Mouse (Mus musculus): ENCODE data around the gene Fkbp11. TPM values are rescaled to one million over a fixed set of nuclear protein-coding genes. Genes with fewer than 3 reads are reported as not detected.

Gene Fkbp11
- polyA plus RNA-seq, 1 experiment from 2014 or later, result 29.7 TPM

DNA sequence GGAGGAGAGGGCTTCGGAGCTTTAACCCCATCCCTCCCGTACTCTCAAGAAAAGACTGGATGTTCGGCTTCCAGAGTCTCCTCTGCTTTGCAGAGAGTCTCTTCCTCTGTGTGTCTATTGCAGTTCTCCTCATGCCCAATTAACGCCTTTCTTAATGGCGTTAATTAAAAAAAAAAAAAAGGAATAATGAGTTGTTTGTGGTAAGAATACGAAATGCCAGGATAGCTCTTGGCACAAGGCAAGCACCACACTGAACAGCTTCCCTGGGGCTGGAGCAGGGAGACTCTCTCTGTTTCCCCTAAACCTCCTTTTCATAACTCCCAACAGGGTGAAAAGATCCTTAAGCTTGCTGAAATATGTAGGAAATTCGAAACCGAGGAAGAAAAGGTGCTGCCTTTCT lies 5.8 kb downstream of the Fkbp11 start:
- peaks cover 16% of the 10 kb centered on the region; the same call in 1 of the 2 replicates for H3K4me1 ChIP-seq (ENCODE audit: insufficient read depth)
- no peak for TF ChIP-seq CTCF (IDR thresholded peaks at IDR 0.05; ENCODE audit: low read depth)
- DNase-seq, result no peak
- no peak overlapping the region for H3K4me2 ChIP-seq
- H3K27ac ChIP-seq (ENCODE audit: low read depth), result no peak overlapping the region
- no peaks in the 10 kb centered on the region for H3K36me3 ChIP-seq (ENCODE audit: insufficient read depth)
- H3K9ac ChIP-seq, result no peak overlapping the region
- 70% methylated on average over 8 of the region's 8 CpGs for WGBS
- ATAC-seq (ENCODE audit: insufficient read depth), result no peak
- no peak overlapping the region for H3K4me3 ChIP-seq (ENCODE audit: low read depth, low read length)
- H3K9me3 ChIP-seq (ENCODE audit: low read depth, low read length), result no peaks in the 10 kb centered on the region
- no peaks in the 10 kb centered on the region for H3K27me3 ChIP-seq (ENCODE audit: insufficient read depth, low read length)

DNA sequence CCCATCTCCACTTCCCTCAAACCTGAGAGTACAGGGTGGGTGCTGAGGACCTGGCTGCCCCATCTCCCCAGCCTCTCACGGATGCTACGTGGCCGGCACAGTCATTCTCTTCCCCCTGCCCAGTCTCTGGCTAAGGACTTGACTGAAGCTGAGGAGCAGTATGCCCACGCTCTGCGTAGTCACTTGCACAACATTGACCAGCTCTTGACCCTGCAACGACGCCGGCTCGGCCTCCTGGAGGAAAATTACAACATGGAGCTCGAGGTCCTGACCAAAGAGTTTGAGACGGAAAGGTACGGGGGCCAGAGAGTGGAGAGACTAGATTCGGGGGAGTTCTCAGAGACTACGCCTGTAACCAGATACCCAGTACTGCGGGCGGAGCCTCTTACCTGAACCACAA lies 10.7 kb downstream of the Fkbp11 start:
- Histone ChIP-seq H3K9ac (no peak overlapping the region), H3K4me1 (ENCODE audit: insufficient read depth) (no peaks in the 10 kb centered on the region), H3K36me3 (ENCODE audit: insufficient read depth) (no peaks in the 10 kb centered on the region), H3K9me3 (ENCODE audit: low read depth, low read length) (no peaks in the 10 kb centered on the region), H3K27ac (ENCODE audit: low read depth) (no peak overlapping the region), H3K27me3 (ENCODE audit: insufficient read depth, low read length) (no peaks in the 10 kb centered on the region), H3K4me2 (no peak overlapping the region), H3K4me3 (ENCODE audit: low read depth, low read length) (no peak overlapping the region)
- no peak for TF ChIP-seq CTCF (IDR thresholded peaks at IDR 0.05; ENCODE audit: low read depth)
- ATAC-seq (ENCODE audit: insufficient read depth) (no peak), DNase-seq (no peak)
- WGBS, result 42% methylated on average over 16 of the region's 16 CpGs

DNA sequence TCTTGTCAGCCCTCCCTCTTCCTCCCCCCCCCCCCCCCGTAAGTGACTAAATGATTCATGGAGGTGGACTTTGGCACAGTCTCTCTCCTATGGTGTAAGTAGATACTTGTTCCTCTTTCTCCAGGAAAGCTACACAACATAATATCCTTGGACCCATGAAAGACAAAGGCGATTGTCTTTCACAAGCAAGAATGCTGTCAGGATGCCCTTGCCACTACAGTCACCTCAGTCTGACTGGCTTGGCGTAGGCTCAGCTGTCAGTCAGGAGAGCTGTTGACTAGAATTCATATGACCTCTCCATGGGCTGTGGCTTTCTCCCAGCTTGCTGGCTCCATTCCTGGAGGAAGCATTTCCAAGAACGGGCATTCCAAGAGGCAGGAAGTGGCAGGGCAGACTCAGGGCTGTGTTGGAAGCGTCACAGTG lies 13.8 kb downstream of the Fkbp11 start:
- no peaks in the 10 kb centered on the region for H3K36me3 ChIP-seq (ENCODE audit: insufficient read depth)
- H3K27ac ChIP-seq (ENCODE audit: low read depth), result no peak overlapping the region
- ATAC-seq (ENCODE audit: insufficient read depth) (no peak), DNase-seq (no peak)
- H3K9ac ChIP-seq, result no peak overlapping the region
- H3K4me3 ChIP-seq (ENCODE audit: low read depth, low read length), result no peak overlapping the region
- H3K27me3 ChIP-seq (ENCODE audit: insufficient read depth, low read length), result no peaks in the 10 kb centered on the region
- 53% methylated on average over 5 of the region's 5 CpGs for WGBS
- H3K9me3 ChIP-seq (ENCODE audit: low read depth, low read length), result no peaks in the 10 kb centered on the region
- H3K4me2 ChIP-seq, result no peak overlapping the region
- H3K4me1 ChIP-seq (ENCODE audit: insufficient read depth), result no peaks in the 10 kb centered on the region
- no peak for TF ChIP-seq CTCF (IDR thresholded peaks at IDR 0.05; ENCODE audit: low read depth)

DNA sequence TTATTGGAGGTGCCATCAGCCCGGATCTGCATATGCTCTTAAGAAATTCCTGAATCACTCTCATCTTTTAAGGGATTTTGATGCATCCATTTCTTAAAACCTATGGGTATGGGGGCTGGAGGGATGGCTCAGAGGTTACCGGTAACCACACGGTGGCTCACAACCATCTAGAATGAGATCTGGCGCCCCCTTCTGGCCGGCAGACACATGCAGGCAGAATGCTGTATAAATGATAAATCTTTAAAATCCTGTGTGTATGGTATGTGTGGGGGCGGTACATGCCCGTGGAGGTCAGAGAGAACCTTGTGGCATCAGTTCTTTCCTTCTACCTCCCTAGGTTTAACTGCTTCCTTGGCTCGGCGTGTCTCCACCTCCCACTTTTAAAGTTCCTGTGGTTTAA lies 17.6 kb downstream of the Fkbp11 start:
- TF ChIP-seq CTCF (IDR thresholded peaks at IDR 0.05; ENCODE audit: low read depth), result peak; percentile 79
- H3K9ac ChIP-seq, result no peak overlapping the region
- 11% methylated on average over 9 of the region's 9 CpGs for WGBS
- H3K4me3 ChIP-seq (ENCODE audit: low read depth, low read length), result no peak overlapping the region
- DNase-seq (peak; percentile 82), ATAC-seq (ENCODE audit: insufficient read depth) (no peak)
- no peak overlapping the region for H3K27ac ChIP-seq (ENCODE audit: low read depth)
- no peaks in the 10 kb centered on the region for H3K4me1 ChIP-seq (ENCODE audit: insufficient read depth)
- no peaks in the 10 kb centered on the region for H3K27me3 ChIP-seq (ENCODE audit: insufficient read depth, low read length)
- H3K36me3 ChIP-seq (ENCODE audit: insufficient read depth), result no peaks in the 10 kb centered on the region
- no peak overlapping the region for H3K4me2 ChIP-seq
- H3K9me3 ChIP-seq (ENCODE audit: low read depth, low read length), result no peaks in the 10 kb centered on the region

DNA sequence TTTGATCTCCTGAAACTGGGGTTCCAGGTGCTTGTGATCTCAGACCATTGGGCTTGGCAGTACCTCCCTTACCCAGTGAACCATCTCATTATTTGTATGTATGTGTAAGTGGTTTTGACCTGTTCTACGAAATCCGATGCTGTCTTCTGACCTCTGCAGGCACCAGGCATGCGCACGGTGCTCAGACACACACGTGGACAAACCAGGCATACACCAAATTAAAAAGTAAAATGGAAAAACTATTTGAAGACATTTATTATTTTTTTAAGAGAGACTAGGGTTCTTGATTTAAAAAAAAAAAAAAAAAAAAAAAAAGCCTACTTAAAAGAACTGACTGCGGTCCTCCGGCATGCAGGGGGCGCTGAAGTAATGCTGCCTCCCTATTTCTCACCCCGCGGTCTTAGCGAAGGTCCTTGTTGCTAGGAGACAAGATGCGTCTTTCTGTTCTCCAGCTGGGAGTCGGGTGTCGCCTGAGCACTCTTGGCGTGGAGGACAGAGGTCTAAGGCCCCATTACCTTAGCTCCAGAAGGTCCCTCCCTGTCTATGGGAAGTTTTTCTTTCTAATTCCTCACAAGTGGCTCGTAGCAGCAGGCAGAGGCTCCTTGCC lies 20.1 kb downstream of the Fkbp11 start, which contains the start of gene Ccdc65:
Gene Ccdc65, plus strand, starts transcription at position 442 of the 607 bp plus-strand sequence.
- Histone ChIP-seq H3K4me2 (peak within 1 kb of the TSS; percentile 63), H3K27me3 (ENCODE audit: insufficient read depth, low read length) (peaks cover 10% of the 10 kb centered on the region; the same call in 1 of the 2 replicates), H3K4me1 (ENCODE audit: insufficient read depth) (no peaks in the 10 kb centered on the region), H3K36me3 (ENCODE audit: insufficient read depth) (no peaks in the 10 kb centered on the region), H3K9ac (no peak within 1 kb of the TSS; the same call in 1 of the 2 replicates), H3K9me3 (ENCODE audit: low read depth, low read length) (no peaks in the 10 kb centered on the region), H3K4me3 (ENCODE audit: low read depth, low read length) (peak within 1 kb of the TSS; percentile 30), H3K27ac (ENCODE audit: low read depth) (no peak within 1 kb of the TSS)
- WGBS, result 17% methylated on average over 16 of the region's 16 CpGs
- peak; percentile 94 for DNase-seq
- TF ChIP-seq CTCF (IDR thresholded peaks at IDR 0.05; ENCODE audit: low read depth), result peak; percentile 76
- ATAC-seq (ENCODE audit: insufficient read depth), result peak; percentile 80; the same call in 1 of the 2 replicates

DNA sequence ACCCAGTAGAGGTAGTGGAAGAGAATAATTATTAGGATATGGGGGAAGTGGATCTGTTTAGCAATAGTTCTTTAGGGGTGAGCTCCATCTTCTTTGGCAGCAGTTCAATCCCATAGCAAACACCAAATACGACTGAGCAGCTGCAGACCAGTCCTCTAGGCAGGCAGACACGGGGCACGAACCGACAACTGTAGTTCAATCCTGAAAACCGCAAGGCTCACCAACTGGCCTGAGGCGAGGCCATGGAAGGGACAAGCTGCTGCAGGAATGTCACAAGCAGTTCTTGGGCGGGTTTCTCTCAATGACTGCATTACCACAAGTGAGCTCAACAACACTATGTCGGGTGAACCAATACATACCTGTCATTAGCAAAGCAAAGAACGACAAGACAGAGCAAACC lies 23.7 kb downstream of the Fkbp11 start:
- no peaks in the 10 kb centered on the region for H3K4me1 ChIP-seq (ENCODE audit: insufficient read depth)
- H3K4me3 ChIP-seq (ENCODE audit: low read depth, low read length), result no peak overlapping the region
- no peaks in the 10 kb centered on the region for H3K36me3 ChIP-seq (ENCODE audit: insufficient read depth)
- no peak for TF ChIP-seq CTCF (IDR thresholded peaks at IDR 0.05; ENCODE audit: low read depth)
- no peak overlapping the region for H3K9ac ChIP-seq
- no peaks in the 10 kb centered on the region for H3K9me3 ChIP-seq (ENCODE audit: low read depth, low read length)
- no peak overlapping the region for H3K4me2 ChIP-seq
- no peak for DNase-seq
- whole genome bisulfite sequencing, result 48% methylated on average over 9 of the region's 9 CpGs
- ATAC-seq (ENCODE audit: insufficient read depth), result no peak
- peaks cover 34% of the 10 kb centered on the region for H3K27me3 ChIP-seq (ENCODE audit: insufficient read depth, low read length)
- H3K27ac ChIP-seq (ENCODE audit: low read depth), result no peak overlapping the region

DNA sequence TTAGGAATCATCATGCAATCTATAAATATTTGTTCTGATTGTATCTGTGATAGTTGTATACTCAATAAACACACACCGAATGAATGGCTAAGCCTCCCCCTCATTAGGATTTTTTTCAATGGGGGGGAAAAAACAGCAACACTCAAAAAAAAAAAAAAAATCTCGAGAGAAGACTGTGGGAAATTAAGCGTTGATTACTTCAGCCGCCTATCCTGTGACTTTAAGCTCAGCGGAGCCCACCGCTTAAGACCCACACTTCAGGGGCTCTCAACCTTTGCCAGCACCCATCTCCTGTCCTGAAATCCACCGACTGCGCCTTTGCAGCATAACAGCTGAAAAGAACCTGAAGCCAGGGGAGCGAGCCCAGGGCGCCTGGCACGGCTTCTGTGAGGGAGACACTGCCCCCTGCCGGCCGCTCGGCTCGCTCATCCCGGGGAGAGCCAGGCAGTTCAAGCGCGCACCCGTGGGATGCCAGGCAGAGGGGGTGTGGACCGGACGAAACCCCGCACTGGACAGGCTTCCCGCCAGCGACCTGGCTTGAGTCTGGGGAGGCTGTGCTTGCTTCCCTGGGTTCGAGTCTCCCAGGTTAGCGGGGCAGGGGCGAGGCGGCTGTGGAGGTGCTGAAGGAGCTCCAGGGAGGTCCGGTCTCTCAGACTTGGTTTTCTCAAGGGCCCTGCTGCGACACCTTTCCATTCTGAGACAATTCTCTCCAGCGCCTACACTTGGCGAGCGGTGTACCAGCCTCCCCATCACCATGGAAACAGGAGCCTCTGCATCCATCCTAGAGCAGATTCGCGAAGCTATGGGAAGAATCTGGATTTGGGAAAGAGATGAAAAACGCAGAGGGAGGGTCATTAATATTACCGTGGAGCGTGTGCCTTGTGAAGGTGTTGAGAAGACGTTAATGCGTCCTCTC lies 28.6 kb downstream of the Fkbp11 start:
- peak; percentile 97 for TF ChIP-seq CTCF (IDR thresholded peaks at IDR 0.05; ENCODE audit: low read depth)
- Histone ChIP-seq H3K9me3 (ENCODE audit: low read depth, low read length) (no peaks in the 10 kb centered on the region), H3K27ac (ENCODE audit: low read depth) (no peak overlapping the region), H3K4me3 (ENCODE audit: low read depth, low read length) (peak overlapping the region; percentile 26; the same call in 1 of the 2 replicates), H3K4me1 (ENCODE audit: insufficient read depth) (no peaks in the 10 kb centered on the region), H3K9ac (0 out of 2 replicates have a peak overlapping the region, but pooled peaks have one; percentile 25), H3K4me2 (peak overlapping the region; percentile 57), H3K27me3 (ENCODE audit: insufficient read depth, low read length) (peaks cover 33% of the 10 kb centered on the region), H3K36me3 (ENCODE audit: insufficient read depth) (no peaks in the 10 kb centered on the region)
- DNase-seq, result peak; percentile 90
- WGBS, result 3% methylated on average over 40 of the region's 40 CpGs
- ATAC-seq (ENCODE audit: insufficient read depth), result no peak; the same call in 1 of the 2 replicates

Data from lung, embryonic 14.5 days (tissue).